11 mouse cellular contexts compared by ENCODE assay signal in the genomic region with DNA sequence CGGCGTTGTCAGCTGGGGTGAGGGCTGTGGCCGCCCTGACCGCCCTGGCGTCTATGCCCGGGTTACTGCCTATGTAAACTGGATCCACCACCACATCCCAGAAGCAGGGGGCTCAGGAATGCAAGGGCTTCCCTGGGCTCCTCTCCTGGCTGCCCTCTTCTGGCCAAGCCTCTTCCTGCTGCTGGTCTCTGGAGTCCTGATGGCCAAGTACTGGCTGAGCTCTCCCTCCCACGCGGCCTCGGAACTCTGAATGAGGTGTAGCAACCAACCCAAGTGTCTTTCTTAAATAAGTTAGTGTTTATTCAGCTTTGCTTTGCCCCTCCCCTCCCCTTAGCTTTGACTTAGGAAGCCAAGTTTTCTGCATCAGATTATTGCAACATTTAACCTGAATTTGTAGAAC. TPM values are rescaled to one million over a fixed set of nuclear protein-coding genes. Genes with fewer than 3 reads are reported as not detected.
DNase-seq lines count a peak whose midpoint lies in the region; ATAC-seq and TF ChIP-seq lines count a peak whose summit lies in the region.
"Had no signal": no experiment of that assay in that cellular context is flagged by ENCODE, and none has a peak within 500 bp of the region (broad histone marks: within the 10 kb centered on the region; RNA-seq: fewer than 3 reads in every experiment).

No protein-coding gene starts in this region.

- no peak overlapping the region for H3K9ac ChIP-seq in lung, embryonic 14.5 days
- H3K9ac ChIP-seq in heart, embryonic 11.5 days (ENCODE audit: low read depth, low read length), result no peak overlapping the region
- H3K9ac ChIP-seq: midbrain, embryonic 13.5 days had no signal

- 28% methylated on average over 9 of the region's 9 CpGs for WGBS in lung, embryonic 14.5 days
- WGBS in heart, embryonic 11.5 days (ENCODE audit: insufficient replicate concordance), result 37% methylated on average over 9 of the region's 9 CpGs

- no peaks in the 10 kb centered on the region for H3K9me3 ChIP-seq in lung, embryonic 14.5 days (ENCODE audit: low read depth, low read length)
- H3K9me3 ChIP-seq in heart, embryonic 11.5 days (replicated peaks; ENCODE audit: control insufficient read depth, low read length), result no peaks in the 10 kb centered on the region
- H3K9me3 ChIP-seq: midbrain, embryonic 13.5 days had no signal

- TF ChIP-seq CTCF in lung, embryonic 14.5 days (IDR thresholded peaks at IDR 0.05; ENCODE audit: low read depth), result peak; percentile 64

- no peak overlapping the region for H3K27ac ChIP-seq in lung, embryonic 14.5 days (ENCODE audit: low read depth)
- H3K27ac ChIP-seq in heart, embryonic 11.5 days (ENCODE audit: low read depth, low read length), result no peak overlapping the region
- H3K27ac ChIP-seq: midbrain, embryonic 13.5 days had no signal

- DNase-seq in cerebellum, postnatal 10 days, result peak; percentile 45 to 50
- no peak for DNase-seq in cerebellum, postnatal 36 days
- peak; percentile 10 to 42 for DNase-seq in layer of hippocampus, postnatal 10 days (ENCODE audit: low spot score in 2 of 2)
- DNase-seq in layer of hippocampus, adult 9-10 months (ENCODE audit: low spot score), result no peak
- peak; percentile 52 for DNase-seq in adrenal gland, postnatal 10 days
- DNase-seq in lung, embryonic 14.5 days, result peak; percentile 65
- DNase-seq in gastrocnemius, postnatal 25 days, result no peak

- no peak overlapping the region for H3K4me3 ChIP-seq in lung, embryonic 14.5 days (ENCODE audit: low read depth, low read length)
- H3K4me3 ChIP-seq in heart, embryonic 11.5 days (ENCODE audit: low read depth, low read length), result no peak overlapping the region
- H3K4me3 ChIP-seq: midbrain, embryonic 13.5 days had no signal

- peak; percentile 73; the same call in 1 of the 2 replicates for ATAC-seq in lung, embryonic 14.5 days (ENCODE audit: insufficient read depth)
- ATAC-seq in heart, embryonic 11.5 days (replicated peaks; ENCODE audit: insufficient number of reproducible peaks, low FRiP score, low TSS enrichment), result no peak
- ATAC-seq: forebrain, embryonic 16.5 days; midbrain, embryonic 13.5 days had no signal

- H3K27me3 ChIP-seq in lung, embryonic 14.5 days (ENCODE audit: insufficient read depth, low read length), result no peaks in the 10 kb centered on the region
- H3K27me3 ChIP-seq in heart, embryonic 11.5 days (ENCODE audit: control insufficient read depth, insufficient read depth, low read length), result no peaks in the 10 kb centered on the region
- H3K27me3 ChIP-seq: midbrain, embryonic 13.5 days had no signal

- H3K36me3 ChIP-seq in lung, embryonic 14.5 days (ENCODE audit: insufficient read depth), result 0 out of 2 replicates have a peak, but pooled peaks cover 3% of the 10 kb centered on the region
- H3K36me3 ChIP-seq in heart, embryonic 11.5 days (ENCODE audit: control insufficient read depth, insufficient read depth, low read length), result no peaks in the 10 kb centered on the region; the same call in 1 of the 2 replicates

- no peaks in the 10 kb centered on the region for H3K4me1 ChIP-seq in lung, embryonic 14.5 days (ENCODE audit: insufficient read depth)
- H3K4me1 ChIP-seq in heart, embryonic 11.5 days (ENCODE audit: control insufficient read depth, insufficient read depth, low read length), result no peaks in the 10 kb centered on the region
- H3K4me1 ChIP-seq: midbrain, embryonic 13.5 days had no signal

- no peak overlapping the region for H3K4me2 ChIP-seq in lung, embryonic 14.5 days
- H3K4me2 ChIP-seq in heart, embryonic 11.5 days, result no peak overlapping the region
- H3K4me2 ChIP-seq: midbrain, embryonic 13.5 days had no signal

RNA-seq across cellular contexts. Expression of gene Tpsg1, which starts 4.9 kb away (rescaled TPM):
- total RNA-seq in layer of hippocampus, postnatal 10 days (2021), result not detected
- total RNA-seq in adrenal gland, postnatal 10 days (2021), result not detected
- polyA plus RNA-seq in lung, embryonic 14.5 days (2014; fragmentation: Nextera tagmentation; extraction: Ambion mirVana), result 0.25 and 0.31 TPM in 2 replicates
- not detected for total RNA-seq in gastrocnemius, postnatal 25 days (2021)
- polyA plus RNA-seq in heart, embryonic 11.5 days (2014; fragmentation: Nextera tagmentation; extraction: Ambion mirVana), result 0.69 and 1.6 TPM in 2 replicates
- polyA plus RNA-seq: forebrain, embryonic 16.5 days; midbrain, embryonic 13.5 days had no signal

RNA-seq across cellular contexts. Expression of gene Tpsb2, which starts 7.9 kb away (rescaled TPM):
- total RNA-seq in layer of hippocampus, postnatal 10 days (2021), result 1 to 10 TPM in 1 of 2 experiments, under 1 TPM in 1; 0.42 to 1.0 TPM
- total RNA-seq in adrenal gland, postnatal 10 days (2021), result 10 to 100 TPM in 1 of 2 experiments, 1 to 10 TPM in 1; 9.8 to 11.1 TPM
- polyA plus RNA-seq in lung, embryonic 14.5 days (2014; fragmentation: Nextera tagmentation; extraction: Ambion mirVana), result 1.3 and 2.4 TPM in 2 replicates
- total RNA-seq in gastrocnemius, postnatal 25 days (2021), result 1 to 10 TPM; 3.4 to 7.6 TPM
- not detected in 2 replicates for polyA plus RNA-seq in heart, embryonic 11.5 days (2014; fragmentation: Nextera tagmentation; extraction: Ambion mirVana)
- polyA plus RNA-seq: forebrain, embryonic 16.5 days; midbrain, embryonic 13.5 days had no signal

RNA-seq across cellular contexts. Expression of gene Tpsab1, which starts 28.6 kb away (rescaled TPM):
- not detected for total RNA-seq in layer of hippocampus, postnatal 10 days (2021)
- total RNA-seq in adrenal gland, postnatal 10 days (2021), result 1 to 10 TPM; 3.5 to 4.0 TPM
- polyA plus RNA-seq in lung, embryonic 14.5 days (2014; fragmentation: Nextera tagmentation; extraction: Ambion mirVana), result not detected in 2 replicates
- total RNA-seq in gastrocnemius, postnatal 25 days (2021), result 1 to 10 TPM; 1.3 to 3.1 TPM
- polyA plus RNA-seq in heart, embryonic 11.5 days (2014; fragmentation: Nextera tagmentation; extraction: Ambion mirVana), result not detected in 2 replicates
- polyA plus RNA-seq: forebrain, embryonic 16.5 days; large intestine, adult 2 months; midbrain, embryonic 13.5 days had no signal

RNA-seq across cellular contexts. Expression of gene Prss29, which starts 55.6 kb away (rescaled TPM):
- not detected for total RNA-seq in layer of hippocampus, postnatal 10 days (2021)
- not detected for total RNA-seq in adrenal gland, postnatal 10 days (2021)
- not detected in 2 replicates for polyA plus RNA-seq in lung, embryonic 14.5 days (2014; fragmentation: Nextera tagmentation; extraction: Ambion mirVana)
- not detected for total RNA-seq in gastrocnemius, postnatal 25 days (2021)
- polyA plus RNA-seq in heart, embryonic 11.5 days (2014; fragmentation: Nextera tagmentation; extraction: Ambion mirVana), result not detected in 2 replicates
- polyA plus RNA-seq: forebrain, embryonic 16.5 days; large intestine, adult 2 months; midbrain, embryonic 13.5 days had no signal

RNA-seq across cellular contexts. Expression of gene Cacna1h, which starts 59.6 kb away (rescaled TPM):
- total RNA-seq in layer of hippocampus, postnatal 10 days (2021), result 100 to 1,000 TPM in 1 of 2 experiments, 10 to 100 TPM in 1; 91.4 to 104 TPM
- total RNA-seq in adrenal gland, postnatal 10 days (2021), result 10 to 100 TPM; 23.5 to 46.0 TPM
- polyA plus RNA-seq in lung, embryonic 14.5 days (2014; fragmentation: Nextera tagmentation; extraction: Ambion mirVana), result 3.6 and 4.4 TPM in 2 replicates
- 1 to 10 TPM; 1.5 to 1.6 TPM for total RNA-seq in gastrocnemius, postnatal 25 days (2021)
- polyA plus RNA-seq in heart, embryonic 11.5 days (2014; fragmentation: Nextera tagmentation; extraction: Ambion mirVana), result 10.3 and 10.6 TPM in 2 replicates

Comparison
In these comparisons a context has a peak if more than half of its experiments do, and no peak if none do; other contexts are left out.
1. DNase-seq: peak in cerebellum, postnatal 10 days (2 of 2), layer of hippocampus, postnatal 10 days (2 of 2), adrenal gland, postnatal 10 days (single experiment) and lung, embryonic 14.5 days (single experiment); none in cerebellum, postnatal 36 days (0 of 2), layer of hippocampus, adult 9-10 months (single experiment) and gastrocnemius, postnatal 25 days (single experiment).